Mouse (Mus musculus): ENCODE measurements around the gene Gtdc1.

Gtdc1 gene

GRCm38 (mm10) chr2:44571156-44571555 lies 356.3 kb downstream of the Gtdc1 start:
- no peak for DNase-seq

GRCm38 (mm10) chr2:44569140-44569952 lies 358.1 kb downstream of the Gtdc1 start:
- no peak for DNase-seq

GRCm38 (mm10) chr2:44564776-44565692 lies 362.4 kb downstream of the Gtdc1 start:
- DNase-seq = no peak

- no peak for DNase-seq
These were observed 365.7 kb downstream of the Gtdc1 start for GRCm38 (mm10) chr2:44561789-44562188.

GRCm38 (mm10) chr2:44559242-44559944 lies 368.1 kb downstream of the Gtdc1 start:
- DNase-seq = no peak

- no peak for DNase-seq
These were observed 369.7 kb downstream of the Gtdc1 start for GRCm38 (mm10) chr2:44557669-44558281.

- DNase-seq = no peak
These were observed 370.4 kb downstream of the Gtdc1 start for GRCm38 (mm10) chr2:44556861-44557592.

- no peak for DNase-seq
These were observed 372.7 kb downstream of the Gtdc1 start for GRCm38 (mm10) chr2:44554716-44555115.

GRCm38 (mm10) chr2:44549311-44549710 lies 378.1 kb downstream of the Gtdc1 start:
- DNase-seq = no peak

GRCm38 (mm10) chr2:44542775-44543174 lies 384.7 kb downstream of the Gtdc1 start:
- no peak for DNase-seq

- DNase-seq = no peak
These were observed 385.7 kb downstream of the Gtdc1 start for GRCm38 (mm10) chr2:44541726-44542125.

- DNase-seq = no peak
These were observed 386.6 kb downstream of the Gtdc1 start for GRCm38 (mm10) chr2:44540881-44541280.

- DNase-seq = no peak
These were observed 388.3 kb downstream of the Gtdc1 start for GRCm38 (mm10) chr2:44539121-44539634.

- no peak for DNase-seq
These were observed 389.3 kb downstream of the Gtdc1 start for GRCm38 (mm10) chr2:44538135-44538534.

- DNase-seq = no peak
These were observed 391.7 kb downstream of the Gtdc1 start for GRCm38 (mm10) chr2:44535760-44536159.

GRCm38 (mm10) chr2:44535136-44535675 lies 392.3 kb downstream of the Gtdc1 start:
- no peak for DNase-seq

- no peak for DNase-seq
These were observed 401.1 kb downstream of the Gtdc1 start for GRCm38 (mm10) chr2:44526110-44527032.

GRCm38 (mm10) chr2:44525187-44525919 lies 402.1 kb downstream of the Gtdc1 start:
- no peak for DNase-seq

GRCm38 (mm10) chr2:44519236-44519635 lies 408.2 kb downstream of the Gtdc1 start:
- DNase-seq = no peak
